Mouse (Mus musculus): ENCODE measurements around the gene Sord. TPM values are rescaled to one million over a fixed set of nuclear protein-coding genes. Genes with fewer than 3 reads are reported as not detected.

The Sord gene
- total RNA-seq (2012; rRNA removed): 39.6 and 41.1 TPM in 2 replicates
- polyA plus RNA-seq (2012; ENCODE audit: insufficient read depth in 1 of 2, insufficient read length in 2 of 2, low read depth in 1 of 2, low replicate concordance in 2 of 2, missing spikeins in 1 of 2): 10 to 100 TPM in 1 of 2 experiments, not detected in 1; 61.7 TPM

- Histone ChIP-seq H3K4me1 (ENCODE audit: control insufficient read depth in 1 of 2, insufficient read depth in 2 of 2, low read length in 2 of 2) (peaks cover 6 to 15% of the 10 kb centered on the region in 2 experiments), H3K27ac (ENCODE audit: control insufficient read depth, low read depth, low read length) (peak within 1 kb of the TSS; percentile 82)
- TF ChIP-seq GABPA (IDR thresholded peaks at IDR 0.05; ENCODE audit: low read depth, low read length) (no peak), RCOR1 (IDR thresholded peaks at IDR 0.05; ENCODE audit: low read depth, low read length) (no peak), JUND (IDR thresholded peaks at IDR 0.05; ENCODE audit: low read depth, low read length) (no peak), E2F4 (IDR thresholded peaks at IDR 0.05; ENCODE audit: borderline replicate concordance, low read depth, low read length) (no peak; the same call in 1 of the 2 replicates), NELFE (IDR thresholded peaks at IDR 0.05; ENCODE audit: low read depth, low read length) (peak; percentile 39; the same call in 1 of the 2 replicates), POLR2AphosphoS5 (IDR thresholded peaks at IDR 0.05; ENCODE audit: borderline replicate concordance, low read depth, low read length) (no peak), POLR2AphosphoS2 (IDR thresholded peaks at IDR 0.05; ENCODE audit: low read length) (no peak; the same call in 1 of the 2 replicates), BHLHE40 (IDR thresholded peaks at IDR 0.05; ENCODE audit: borderline replicate concordance, low read depth, low read length) (peak; percentile 100), HCFC1 (IDR thresholded peaks at IDR 0.05; ENCODE audit: low read depth, low read length) (peak; percentile 32; the same call in 1 of the 2 replicates), ZKSCAN1 (IDR thresholded peaks at IDR 0.05; ENCODE audit: low read depth, low read length) (no peak), USF2 (IDR thresholded peaks at IDR 0.05; ENCODE audit: borderline replicate concordance in 1 of 2, insufficient read depth in 1 of 2, low read depth in 1 of 2, low read length in 2 of 2) (peak; percentile 48 to 90; a peak in 3 of 4 replicates), TBP (IDR thresholded peaks at IDR 0.05; ENCODE audit: low read depth, low read length) (0 out of 2 replicates have a peak, but pooled peaks have one; percentile 7), MYC (IDR thresholded peaks at IDR 0.05; ENCODE audit: low read depth, low read length) (peak; percentile 89), POLR2A (IDR thresholded peaks at IDR 0.05; ENCODE audit: control insufficient read depth in 1 of 2, insufficient read depth in 1 of 2, low read depth in 1 of 2, low read length in 2 of 2, poor library complexity in 1 of 2) (peak; percentile 58 to 59; a peak in 3 of 4 replicates), NRF1 (IDR thresholded peaks at IDR 0.05; ENCODE audit: insufficient read depth, low read depth, low read length, poor library complexity, severe bottlenecking) (peak; percentile 41; the same call in 1 of the 2 replicates), ZMIZ1 (IDR thresholded peaks at IDR 0.05; ENCODE audit: low read depth, low read length) (peak; percentile 15; the same call in 1 of the 2 replicates), TCF12 (IDR thresholded peaks at IDR 0.05; ENCODE audit: low read depth, low read length) (peak; percentile 49; the same call in 1 of the 2 replicates), GATA1 (IDR thresholded peaks at IDR 0.05; ENCODE audit: low read depth, low read length) (peak; percentile 69), MYB (IDR thresholded peaks at IDR 0.05; ENCODE audit: low read depth, low read length) (peak; percentile 49; the same call in 1 of the 2 replicates), ETS1 (IDR thresholded peaks at IDR 0.05; ENCODE audit: low read depth, low read length) (peak; percentile 95), UBTF (IDR thresholded peaks at IDR 0.05; ENCODE audit: borderline replicate concordance, insufficient read depth, low read depth, low read length) (no peak), SIN3A (IDR thresholded peaks at IDR 0.05; ENCODE audit: low read length) (peak; percentile 80), ZNF384 (IDR thresholded peaks at IDR 0.05; ENCODE audit: low read depth, low read length) (no peak), TAL1 (IDR thresholded peaks at IDR 0.05; ENCODE audit: low read length) (no peak), CTCF (IDR thresholded peaks at IDR 0.05 in 2 of 3, conservative IDR thresholded peaks at IDR 0.05 in 1 of 3; ENCODE audit: control insufficient read depth in 1 of 3, insufficient read depth in 1 of 3, low read depth in 2 of 3, low read length in 3 of 3, poor library complexity in 1 of 3, severe bottlenecking in 1 of 3) (no peak), RAD21 (IDR thresholded peaks at IDR 0.05; ENCODE audit: low read depth, low read length) (no peak), MXI1 (IDR thresholded peaks at IDR 0.05; ENCODE audit: low read depth, low read length) (peak; percentile 92), MAFK (IDR thresholded peaks at IDR 0.05; ENCODE audit: borderline replicate concordance, low read depth, low read length) (peak; percentile 6; the same call in 1 of the 2 replicates), MAZ (IDR thresholded peaks at IDR 0.05; ENCODE audit: low read depth, low read length) (peak; percentile 76), USF1 (IDR thresholded peaks at IDR 0.05; ENCODE audit: low read depth, low read length) (peak; percentile 98), MAX (IDR thresholded peaks at IDR 0.05; ENCODE audit: low read length) (peak; percentile 96), ZC3H11A (IDR thresholded peaks at IDR 0.05; ENCODE audit: low read depth, low read length) (no peak), CHD2 (IDR thresholded peaks at IDR 0.05; ENCODE audit: low read length) (peak; percentile 44; the same call in 1 of the 2 replicates), EP300 (IDR thresholded peaks at IDR 0.05; ENCODE audit: low read depth in 1 of 2, low read length in 2 of 2) (peak; percentile 59 to 72)
Measured at GRCm38 (mm10) chr2:122234611-122235288, at the start of gene Sord. TSS of gene Sord (plus strand) at chr2:122234749.

More at GRCm38 (mm10) chr2:122234611-122235288, at the start of gene Sord:
- no peaks in the 10 kb centered on the region for H3K27me3 ChIP-seq (ENCODE audit: control insufficient read depth in 1 of 2, insufficient read depth in 2 of 2, low read length in 2 of 2)
- H3K36me3 ChIP-seq (ENCODE audit: control insufficient read depth in 1 of 2, insufficient read depth in 2 of 2, low read length in 2 of 2): peaks cover 0 to 20% of the 10 kb centered on the region in 2 experiments; a peak in 2 of 4 replicates
- peak within 1 kb of the TSS; percentile 86 for H3K9ac ChIP-seq (ENCODE audit: control insufficient read depth, low read depth, low read length, poor library complexity, severe bottlenecking)
- peak; percentile 88 for DNase-seq (ENCODE audit: low read depth, low spot score)
- H3K9me3 ChIP-seq (replicated peaks; ENCODE audit: insufficient read depth, low read length): no peaks in the 10 kb centered on the region
- H3K79me2 ChIP-seq (ENCODE audit: control insufficient read depth, insufficient read depth, low read length, poor library complexity): peaks cover 9% of the 10 kb centered on the region
- H3K4me3 ChIP-seq (ENCODE audit: control insufficient read depth in 1 of 2, insufficient read depth in 1 of 2, low read depth in 2 of 2, low read length in 2 of 2): peak within 1 kb of the TSS; percentile 68 to 86
